Mouse (Mus musculus) monocyte, adult 2 months (primary cell): ENCODE measurements at regions not wholly inside any gene's neighbourhood (a gene's known extent, or its start where the extent isn't known, plus 50 kb on each side); places are given as distances from the start of the nearest gene placed in this dataset.

Experiments
- DNase-seq, 2 experiments: peaks; one replicate each; pipeline ENCODE4 v3.0.0; 2022; ENCODE audit warnings: low spot score in 2 of 2, low read depth in 1 of 2

DNA sequence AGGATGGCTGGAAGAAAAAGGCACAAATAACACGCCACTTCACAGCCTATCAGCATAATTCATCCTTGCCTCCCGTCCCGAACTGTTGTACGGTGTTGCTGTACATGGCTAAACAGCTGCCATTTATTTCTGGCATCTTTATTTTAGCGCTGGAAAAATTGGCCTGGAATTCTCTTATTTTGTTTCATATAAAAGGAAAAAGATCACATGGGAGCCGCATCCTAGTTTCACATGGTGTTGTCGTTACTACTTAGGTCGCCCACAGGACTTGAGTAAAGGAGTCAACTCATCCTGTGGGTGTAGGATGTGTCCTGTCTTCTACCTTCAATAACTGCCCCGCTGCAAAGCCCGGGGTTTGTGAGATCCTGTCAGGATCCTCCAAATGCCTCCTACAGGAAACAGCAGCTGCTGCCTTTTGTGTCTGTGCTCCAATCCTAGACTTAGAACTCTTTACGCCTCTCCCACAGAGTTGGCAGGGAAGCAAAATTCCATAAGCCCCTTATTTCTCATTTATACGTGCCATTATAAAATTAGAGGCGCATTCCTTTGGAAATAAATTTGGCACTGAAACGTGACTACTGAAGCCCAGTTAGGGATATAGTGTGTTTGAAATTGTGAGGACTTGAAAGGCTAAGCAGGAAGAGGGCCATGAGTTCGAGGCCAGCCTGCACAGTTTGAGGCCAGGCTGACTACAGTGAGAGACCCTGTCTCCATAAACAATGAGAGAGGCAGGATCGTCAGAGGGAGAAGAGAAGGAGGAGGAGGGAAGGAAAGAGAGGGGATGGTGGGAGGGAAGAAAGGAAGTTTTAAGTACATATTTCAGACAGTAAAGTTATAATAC lies 446.3 kb upstream of the Jarid2 start:
- DNase-seq: no peak

DNA sequence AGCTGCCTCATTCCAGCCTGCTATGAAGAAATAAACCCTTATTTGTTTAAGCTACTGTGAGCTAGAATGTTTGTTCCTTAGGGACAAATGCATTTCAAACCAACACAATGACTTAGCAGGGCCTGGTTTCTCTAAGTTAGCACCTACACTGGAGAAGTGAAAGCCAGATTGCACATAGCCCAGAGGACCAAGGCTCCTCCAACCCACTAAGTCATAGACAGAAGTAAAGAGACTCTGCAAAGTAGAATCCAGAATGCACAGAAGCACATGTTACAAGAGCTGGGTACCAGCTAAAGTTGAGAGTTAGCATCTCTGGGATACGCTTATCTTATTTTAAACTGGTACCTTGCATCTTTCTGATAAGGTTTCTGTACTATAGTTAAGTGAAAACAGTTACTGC lies 443.4 kb upstream of the Jarid2 start:
- no peak for DNase-seq

DNA sequence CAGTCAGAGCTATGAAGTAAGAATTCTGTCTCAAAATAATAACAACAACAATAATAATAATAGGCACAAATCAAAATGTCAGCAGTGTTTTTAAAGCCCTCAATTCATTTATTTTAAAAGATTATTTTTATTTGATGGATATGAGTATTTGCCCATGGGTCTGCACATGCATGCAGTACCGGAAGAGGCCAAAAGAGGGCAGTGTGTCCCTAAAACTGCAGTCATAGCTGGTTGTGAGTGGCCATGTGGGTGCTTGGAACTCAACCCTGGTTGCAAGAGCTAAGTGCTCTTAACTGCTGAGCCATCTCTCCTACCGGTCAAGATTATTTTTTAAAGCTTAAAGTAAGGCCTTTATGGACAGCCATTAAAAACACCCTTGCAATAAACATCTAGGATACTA lies 439.1 kb upstream of the Jarid2 start:
- DNase-seq: no peak

DNA sequence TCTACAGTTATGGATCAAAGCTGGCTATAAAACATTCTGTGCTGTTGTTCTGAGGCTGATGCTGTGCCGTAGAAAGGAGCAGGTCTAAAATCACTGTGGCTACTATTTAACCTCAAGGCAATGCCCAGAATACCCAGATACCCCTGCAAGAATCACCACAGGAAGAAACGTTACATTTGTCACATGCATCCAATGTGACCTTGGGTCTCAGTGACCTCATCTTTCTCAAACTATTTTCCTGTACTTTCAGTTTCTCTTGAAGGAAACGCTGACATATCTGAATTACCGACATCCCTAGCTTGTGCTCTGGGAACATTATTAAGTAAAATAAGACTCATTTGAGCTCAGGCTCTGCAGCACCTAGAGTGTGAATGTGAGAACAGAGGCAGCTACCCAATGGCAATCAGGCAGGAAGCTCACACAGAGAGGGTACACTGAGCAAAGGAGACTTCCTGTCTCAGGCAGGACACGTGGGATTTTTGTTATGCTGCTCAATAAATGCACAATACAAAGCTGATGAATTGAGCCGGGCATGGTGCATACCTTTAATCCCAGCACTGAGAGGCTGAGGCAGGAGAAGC lies 436.7 kb upstream of the Jarid2 start:
- DNase-seq: no peak

DNA sequence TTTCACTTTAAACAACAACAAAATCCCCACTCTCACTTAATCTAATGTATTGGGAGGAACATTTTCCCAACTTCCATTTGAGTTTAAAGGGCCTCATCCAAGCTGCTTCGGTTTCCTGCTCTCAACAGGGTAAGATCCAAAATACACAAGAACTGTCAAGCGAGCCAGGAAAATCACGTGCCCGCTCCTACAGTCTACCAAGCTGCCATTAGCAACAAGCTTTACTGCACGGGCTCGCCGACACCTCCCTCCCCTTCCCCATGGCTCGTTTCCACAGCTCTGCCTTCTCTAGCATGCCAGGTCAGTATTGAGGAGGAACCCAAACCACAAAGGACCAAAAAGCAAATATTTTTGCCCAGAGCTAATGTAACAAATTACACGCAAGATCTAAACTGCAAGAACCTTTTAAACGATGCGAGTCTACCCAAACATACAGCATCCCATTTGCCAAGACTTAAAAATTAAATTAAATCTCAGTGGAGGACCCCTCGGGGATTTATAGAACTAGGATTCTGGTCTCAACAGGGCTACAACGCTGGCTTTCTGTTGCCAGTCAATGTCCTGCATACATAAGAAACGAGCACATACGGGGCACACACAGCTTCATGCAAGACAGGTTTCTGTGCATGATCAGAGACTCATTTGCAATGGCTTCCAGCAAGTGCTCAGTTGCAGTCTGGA lies 435.4 kb upstream of the Jarid2 start:
- DNase-seq: no peak

DNA sequence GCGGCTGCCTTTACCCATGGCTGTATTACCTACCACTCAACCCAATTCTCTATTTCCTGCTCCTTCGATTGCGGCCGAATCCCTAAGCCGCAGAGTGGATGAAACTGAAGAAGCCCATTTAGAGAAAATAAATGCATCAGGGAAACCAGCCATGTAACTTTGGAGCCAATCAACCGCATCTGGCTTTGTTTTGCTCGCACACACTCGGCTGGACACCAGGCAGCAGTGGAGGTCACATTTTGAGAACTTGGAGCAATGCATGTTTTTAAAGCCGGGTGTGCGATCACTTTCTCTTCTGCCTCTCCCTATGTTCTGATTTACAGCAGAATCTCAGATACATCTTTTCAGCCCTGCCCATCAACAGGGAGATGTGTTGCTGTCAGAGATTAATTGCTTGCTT lies 433.7 kb upstream of the Jarid2 start:
- DNase-seq: no peak

DNA sequence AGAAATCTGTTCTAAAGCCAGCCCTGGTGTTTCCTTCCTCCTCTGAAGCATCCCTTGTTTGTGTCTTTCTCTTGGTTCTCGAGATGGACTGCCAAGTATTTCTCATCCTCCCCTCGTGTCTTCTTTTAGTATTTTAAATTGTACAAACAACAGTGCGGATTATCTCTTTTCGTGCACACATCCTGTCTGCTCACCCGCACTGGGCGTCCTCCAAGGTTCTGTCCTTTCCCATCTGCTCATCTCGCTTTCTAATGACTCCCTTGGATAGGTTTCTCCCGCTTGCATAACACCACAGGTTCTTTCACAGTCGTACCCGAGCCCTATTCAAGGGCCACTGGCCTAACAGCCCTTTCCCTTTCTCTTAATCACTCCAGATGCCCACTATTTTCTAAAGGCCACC lies 428.7 kb upstream of the Jarid2 start:
- DNase-seq: no peak

DNA sequence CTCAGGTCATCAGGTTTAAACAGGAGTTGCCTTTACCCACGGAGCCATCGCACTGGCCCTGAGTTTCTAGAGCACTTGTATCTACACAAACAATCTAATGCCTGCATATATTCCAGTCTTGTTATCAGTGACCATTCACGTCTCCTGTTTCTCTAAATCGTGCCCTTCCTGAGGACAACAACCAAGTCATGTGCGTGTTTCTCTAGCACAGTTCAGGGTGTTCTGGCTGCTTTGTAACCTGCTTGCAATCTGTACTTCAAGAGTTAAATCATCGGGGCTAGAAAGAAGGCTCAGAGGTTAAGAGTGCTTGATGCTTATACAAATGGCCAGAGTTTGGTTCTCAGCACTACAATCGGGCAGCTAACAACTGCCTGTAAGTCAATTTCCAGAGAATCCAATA lies 428.1 kb upstream of the Jarid2 start:
- DNase-seq: no peak

DNA sequence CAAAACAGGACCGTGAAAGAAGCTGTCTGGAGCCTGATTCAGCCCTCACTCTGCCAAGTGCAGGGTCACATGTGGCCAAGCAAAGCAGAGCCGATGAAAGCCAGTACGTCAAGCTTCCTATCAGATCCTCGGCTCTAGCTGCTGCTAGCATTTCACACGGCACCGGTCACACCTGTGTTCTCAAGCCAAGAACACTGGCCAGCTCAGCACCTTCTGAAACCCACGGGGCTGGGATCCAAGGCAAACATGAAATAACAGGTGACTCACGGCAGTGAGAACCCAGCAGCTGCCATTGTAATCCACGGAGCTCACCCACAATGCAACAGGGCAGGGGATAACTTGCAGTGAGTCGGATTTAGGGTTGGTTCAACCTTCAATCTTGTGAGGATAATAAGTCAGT lies 427.3 kb upstream of the Jarid2 start:
- DNase-seq: no peak

DNA sequence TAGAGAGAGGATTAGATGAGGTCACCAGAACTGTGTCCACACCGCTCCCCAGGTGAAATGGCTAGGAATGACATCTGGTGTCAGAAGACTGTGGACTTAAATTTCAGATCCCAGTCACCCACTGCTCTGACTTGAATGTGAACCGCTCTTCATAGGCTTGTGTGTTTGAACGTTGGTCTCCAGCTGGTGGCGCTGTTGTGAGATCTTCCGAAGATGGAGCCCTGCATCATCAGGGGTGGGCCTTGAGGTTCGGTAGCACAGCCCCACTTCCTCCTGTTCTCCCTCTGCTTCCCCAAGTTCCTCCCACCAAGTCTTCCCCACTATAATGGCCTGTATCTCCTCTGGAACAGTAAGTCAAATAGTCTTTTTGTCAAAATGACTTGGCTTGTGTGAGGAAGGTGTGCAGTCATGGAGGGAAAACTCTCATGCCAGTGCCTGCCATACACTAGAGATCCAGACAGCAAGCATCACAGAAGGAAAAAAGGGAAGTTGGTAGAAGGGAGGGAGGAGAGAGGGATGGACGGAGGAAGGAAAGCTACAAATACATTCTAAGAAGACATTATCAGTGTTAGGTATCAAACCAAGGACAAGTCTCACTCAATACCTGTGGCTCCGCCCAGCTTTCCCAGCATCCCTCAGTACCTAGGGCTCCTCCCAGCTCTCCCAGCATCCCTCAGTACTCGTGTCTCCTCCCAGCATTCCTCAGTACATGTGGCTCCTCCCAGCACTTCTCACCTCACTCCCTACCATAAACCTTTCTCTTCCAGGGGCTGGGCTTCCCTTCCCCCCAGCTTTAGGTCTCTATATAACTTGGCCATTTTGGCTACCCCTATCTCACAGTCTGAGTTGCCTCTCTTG lies 423.9 kb upstream of the Jarid2 start:
- peak; percentile 18 to 43 for DNase-seq

DNA sequence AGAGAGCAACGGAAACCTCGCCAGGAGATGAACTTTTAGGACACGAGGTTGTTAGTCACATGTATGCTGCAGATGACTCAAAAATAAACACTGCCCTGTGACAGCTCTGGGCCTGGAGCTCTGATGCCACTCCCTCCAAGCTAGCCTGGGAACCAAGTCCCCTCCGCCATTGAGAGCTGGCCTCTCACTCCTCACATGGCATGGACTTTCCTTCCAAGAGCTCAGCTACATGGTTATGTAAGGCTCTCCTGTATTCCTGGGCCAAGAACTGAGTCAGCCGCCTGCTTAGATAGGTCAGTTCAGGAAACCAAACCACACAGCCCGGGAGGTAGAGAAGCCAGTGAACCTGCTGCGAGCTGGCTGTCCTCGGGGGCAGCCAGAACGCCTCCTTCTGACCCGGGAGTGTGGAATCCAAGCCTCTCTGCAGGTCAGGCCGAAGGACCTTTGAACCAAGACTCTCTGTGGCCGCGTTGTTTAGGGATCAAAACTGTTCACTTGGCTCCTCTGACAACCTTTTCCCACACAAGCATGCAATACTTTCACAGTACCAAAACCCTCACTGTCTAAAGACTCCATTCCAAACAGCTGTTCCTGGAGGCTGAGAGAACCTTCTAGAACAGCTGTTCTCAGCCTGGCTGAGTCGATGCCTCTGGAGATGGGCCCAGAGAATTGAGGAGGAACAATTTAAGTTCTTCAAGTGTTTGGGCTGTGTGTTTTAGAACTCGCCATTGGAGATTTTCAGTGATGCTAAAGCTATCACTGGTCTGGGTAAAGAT lies 422.8 kb upstream of the Jarid2 start:
- DNase-seq: no peak

DNA sequence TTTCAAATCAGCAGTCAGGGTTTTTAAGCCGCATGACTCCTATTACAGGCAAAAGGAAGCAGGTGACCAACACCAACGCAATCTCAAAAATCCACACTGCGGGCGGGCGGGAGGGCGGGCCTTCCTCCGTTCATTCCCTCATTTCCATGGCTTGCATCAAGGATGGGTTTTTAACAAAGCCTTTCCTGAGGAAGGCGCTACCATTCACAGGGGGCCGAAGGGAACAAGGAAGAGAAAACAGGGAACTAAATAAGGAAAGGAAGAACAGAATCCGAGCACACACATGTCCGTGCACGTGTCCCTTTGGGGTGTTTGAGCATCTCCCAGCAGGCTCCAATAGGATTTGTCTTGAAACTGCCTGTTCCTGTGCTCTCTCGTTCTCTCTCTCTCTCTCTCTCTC lies 421.0 kb upstream of the Jarid2 start:
- DNase-seq: no peak

DNA sequence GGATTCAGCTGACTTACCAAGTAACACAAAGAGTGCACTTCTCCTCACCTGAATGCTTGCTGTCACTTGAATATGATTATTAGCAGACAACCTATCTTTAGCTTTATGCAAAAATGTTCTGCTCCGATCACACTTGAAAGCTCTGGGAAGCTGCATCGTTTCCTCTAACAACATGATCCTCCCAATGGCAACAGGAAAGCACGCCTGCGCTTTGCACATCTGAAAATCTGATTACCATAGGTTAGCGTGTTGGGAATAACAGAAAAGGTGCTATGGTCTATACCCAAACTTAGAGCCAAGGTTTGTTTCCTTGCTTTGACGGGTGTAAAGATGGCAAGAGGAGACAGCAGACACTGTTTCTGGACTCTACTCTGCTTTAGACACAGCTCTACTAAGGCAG lies 417.0 kb upstream of the Jarid2 start:
- DNase-seq: no peak

DNA sequence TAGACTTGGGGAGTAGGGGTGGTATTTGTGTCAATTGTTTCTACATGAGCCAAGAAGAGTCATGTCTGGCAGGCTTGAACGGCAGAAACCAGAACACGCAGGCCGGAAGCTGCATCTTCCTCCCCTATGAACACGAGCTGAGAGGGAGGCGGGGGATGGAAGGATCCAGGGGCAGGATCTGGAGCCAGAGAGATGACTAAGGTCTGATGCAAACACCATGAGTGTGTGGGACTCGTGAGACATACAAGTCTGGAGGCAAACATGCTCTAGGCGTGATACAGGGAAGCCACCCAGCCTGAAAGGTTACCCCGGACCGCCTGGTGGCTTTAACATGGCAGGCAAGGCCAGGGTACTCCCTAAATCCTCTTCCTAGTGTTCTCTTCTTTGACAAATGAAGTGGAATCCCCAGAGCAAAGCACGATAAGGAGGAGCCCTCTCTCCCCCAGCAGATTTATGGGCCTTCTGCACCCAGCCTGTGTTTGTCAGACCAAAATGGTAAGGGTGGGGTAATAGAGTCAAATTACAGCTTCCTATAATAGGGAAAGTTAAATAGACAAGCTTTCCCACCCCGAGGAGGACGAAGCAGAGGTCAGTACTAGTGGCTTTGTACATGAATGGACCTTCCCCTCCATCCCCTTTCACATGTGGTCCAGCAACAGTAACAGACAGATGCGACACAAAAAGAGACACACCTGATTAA lies 412.4 kb upstream of the Jarid2 start:
- DNase-seq: no peak

DNA sequence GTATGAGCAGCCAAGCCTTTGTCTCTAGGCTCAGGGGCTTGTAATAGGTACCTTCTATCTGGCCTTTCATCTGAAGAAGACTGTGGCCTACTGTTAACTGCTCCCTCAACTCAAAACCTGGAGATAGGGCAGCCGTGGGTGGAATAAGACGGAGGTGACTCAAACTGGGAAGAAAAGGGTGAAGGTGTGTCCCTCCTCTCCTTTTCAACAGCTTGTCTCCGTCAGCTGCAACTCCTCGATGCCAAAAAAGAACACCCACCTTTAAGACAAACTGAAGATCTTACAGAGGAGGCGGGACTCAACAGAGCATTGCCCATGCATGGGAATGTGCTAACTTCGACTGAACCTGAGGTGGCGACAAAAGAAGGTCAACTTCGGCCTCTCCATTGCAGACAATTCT lies 411.7 kb upstream of the Jarid2 start:
- DNase-seq: no peak

DNA sequence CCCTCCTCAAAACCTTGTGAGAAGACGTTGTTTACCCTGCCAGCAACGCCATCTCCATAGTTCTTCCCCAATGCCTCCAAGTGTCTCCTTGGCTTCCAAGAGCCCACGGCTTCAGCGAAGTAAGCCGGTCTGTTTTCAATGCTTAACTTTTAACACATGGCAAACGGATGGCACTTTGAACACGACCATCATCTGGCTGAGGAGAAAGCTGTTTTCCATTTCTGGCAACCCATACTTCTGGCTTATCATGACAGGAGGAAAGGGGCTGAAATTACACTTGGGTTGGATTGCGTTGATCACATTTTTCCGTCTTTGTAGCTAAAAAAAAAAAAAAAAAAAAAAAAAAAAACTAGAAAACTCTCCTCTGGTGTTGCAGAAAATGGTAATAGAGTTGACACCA lies 410.2 kb upstream of the Jarid2 start:
- DNase-seq: no peak

DNA sequence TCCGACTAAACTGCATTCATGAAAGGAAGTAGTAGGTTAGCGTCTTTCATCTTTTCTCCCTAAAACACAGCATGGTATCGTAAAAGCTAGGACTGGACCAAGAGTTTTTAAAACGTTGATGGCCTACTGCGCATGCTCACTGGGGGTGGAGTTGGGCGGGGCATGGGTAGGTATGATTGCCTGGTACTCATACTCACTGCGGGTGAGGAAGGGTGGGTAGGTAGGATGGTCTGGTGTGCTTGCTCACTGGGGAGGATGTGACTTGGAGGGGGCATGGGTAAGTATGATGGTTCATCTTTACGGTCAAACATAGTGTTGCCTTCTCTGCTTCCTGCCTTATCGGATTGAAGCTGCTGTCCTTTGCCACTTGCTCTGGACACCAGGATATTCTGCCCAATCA lies 409.8 kb upstream of the Jarid2 start:
- no peak for DNase-seq

DNA sequence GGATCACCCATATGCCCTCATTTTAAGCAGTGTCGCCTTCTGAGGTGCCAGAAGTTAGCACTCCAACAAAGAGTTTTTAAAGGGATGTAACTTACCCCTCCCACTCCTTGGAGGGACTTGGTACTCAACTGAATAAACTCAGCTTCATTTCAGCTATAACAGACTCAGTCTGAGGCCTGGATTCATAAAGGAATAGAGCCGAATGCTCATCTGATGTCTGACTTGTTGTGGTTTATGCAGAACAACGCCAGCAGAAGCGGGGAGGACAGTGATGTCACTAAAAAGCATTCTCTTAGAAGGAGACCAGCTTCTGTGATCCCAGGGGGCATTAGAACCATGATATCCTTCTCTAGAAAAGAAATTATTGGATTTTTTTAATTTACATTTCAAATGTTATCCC lies 409.0 kb upstream of the Jarid2 start:
- no peak for DNase-seq

DNA sequence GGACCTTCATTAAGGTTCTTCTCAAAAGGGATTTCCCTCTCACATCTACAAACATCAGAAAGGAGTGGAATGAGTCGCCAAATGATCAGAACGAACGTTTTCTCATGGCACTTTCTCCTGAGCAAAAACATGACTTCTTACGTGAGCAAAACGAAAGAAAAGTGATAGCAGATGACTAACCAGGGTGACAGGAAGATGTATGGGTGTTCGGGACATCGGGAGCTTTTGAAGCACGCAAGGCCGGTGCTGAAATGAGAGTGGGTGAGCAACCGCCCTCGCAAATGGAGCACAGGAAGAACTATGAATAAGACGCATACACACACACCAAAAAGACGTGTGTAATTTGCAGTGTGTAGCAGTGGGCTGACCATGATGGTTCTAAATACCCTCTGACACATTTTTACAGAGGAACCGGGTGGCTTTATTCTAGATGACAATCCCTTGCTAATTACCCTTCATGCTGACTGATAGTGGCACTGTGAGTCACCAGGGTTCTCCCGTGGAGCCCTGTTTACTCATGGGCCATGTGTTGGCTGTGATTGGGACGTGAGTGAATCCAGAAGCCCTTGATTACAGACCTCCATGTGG lies 408.2 kb upstream of the Jarid2 start:
- no peak for DNase-seq

DNA sequence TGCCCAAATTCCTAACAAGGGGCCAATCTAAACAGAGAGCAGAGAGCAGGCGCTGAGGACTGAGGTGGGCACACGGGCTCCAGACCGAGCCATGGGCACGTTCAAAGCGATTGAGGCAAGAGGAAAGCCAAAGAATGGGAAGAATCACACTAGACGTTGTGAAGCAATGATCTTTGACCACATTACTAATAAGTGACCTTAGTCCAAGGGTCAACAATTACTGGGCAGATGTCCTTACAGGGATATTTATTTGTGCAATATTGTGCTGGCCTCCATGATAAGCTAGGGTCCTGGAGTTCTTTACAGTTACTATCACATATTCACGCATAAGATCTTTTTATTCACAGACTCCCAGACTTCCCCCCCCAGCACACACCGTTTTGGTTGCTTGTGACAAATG lies 400.9 kb upstream of the Jarid2 start:
- DNase-seq: no peak
